31 mouse cellular contexts compared by ENCODE assay signal in genomic region chr12:26086923-26087322, GRCm38 (mm10).
A peak's percentile ranks its signal among the peaks of the same experiment; 100 is the strongest.
DNase-seq lines count a peak whose midpoint lies in the region; ATAC-seq lines count a peak whose summit lies in the region.
"Had no signal": no experiment of that assay in that cellular context is flagged by ENCODE, and none has a peak within 500 bp of the region (broad histone marks: within the 10 kb centered on the region; RNA-seq: fewer than 3 reads in every experiment).

No protein-coding gene starts in this region.

- ATAC-seq in frontal cortex, adult (ENCODE audit: low TSS enrichment), result peak; percentile 38
- ATAC-seq: activated CD4-positive, CD25-positive, alpha-beta regulatory T cell, adult 4 months; hindbrain, embryonic 16.5 days; lung, postnatal 0 days had no signal

- no peaks in the 10 kb centered on the region for H3K9me3 ChIP-seq in hindbrain, embryonic 10.5 days
- H3K9me3 ChIP-seq: embryonic facial prominence, embryonic 12.5 days; kidney, embryonic 15.5 days; limb, embryonic 10.5 days; limb, embryonic 15.5 days; liver, embryonic 13.5 days; megakaryocyte, embryonic 14.5 days; midbrain, embryonic 12.5 days; neural tube, embryonic 12.5 days; stomach, embryonic 15.5 days had no signal

- H3K27me3 ChIP-seq in hindbrain, embryonic 10.5 days (ENCODE audit: insufficient read depth, poor library complexity, severe bottlenecking), result no peaks in the 10 kb centered on the region
- H3K27me3 ChIP-seq: embryonic facial prominence, embryonic 12.5 days; kidney, embryonic 15.5 days; limb, embryonic 15.5 days; liver, embryonic 13.5 days; megakaryocyte, embryonic 14.5 days; midbrain, embryonic 12.5 days; neural tube, embryonic 12.5 days; stomach, embryonic 15.5 days had no signal

- no peaks in the 10 kb centered on the region for H3K36me3 ChIP-seq in hindbrain, embryonic 10.5 days
- H3K36me3 ChIP-seq: embryonic facial prominence, embryonic 12.5 days; kidney, embryonic 15.5 days; limb, embryonic 10.5 days; limb, embryonic 15.5 days; liver, embryonic 13.5 days; midbrain, embryonic 12.5 days; neural tube, embryonic 12.5 days; stomach, embryonic 15.5 days had no signal

- no peak overlapping the region for H3K27ac ChIP-seq in hindbrain, embryonic 10.5 days
- H3K27ac ChIP-seq: embryonic facial prominence, embryonic 12.5 days; kidney, embryonic 15.5 days; limb, embryonic 10.5 days; limb, embryonic 15.5 days; liver, embryonic 13.5 days; midbrain, embryonic 12.5 days; neural tube, embryonic 12.5 days; stomach, embryonic 15.5 days had no signal

- DNase-seq in frontal cortex, postnatal 10 days (ENCODE audit: low spot score in 2 of 2), result no peak
- peak; percentile 75 for DNase-seq in layer of hippocampus, adult 9-11 months
- no peak for DNase-seq in layer of hippocampus, postnatal 36 days
- peak; percentile 49 for DNase-seq in right cerebral cortex, postnatal 25 days
- DNase-seq in right cerebral cortex, postnatal 14 days, result no peak
- DNase-seq in hindbrain, embryonic 10.5 days (ENCODE audit: low spot score), result no peak
- DNase-seq: adrenal gland, adult 2 months; adrenal gland, postnatal 36 days; cerebellum, adult 11 months; cerebellum, adult 9-10 months; embryo, embryonic 11 days; heart, postnatal 14 days; kidney, adult 18-20 months; kidney, postnatal 25 days; liver, embryonic 13.5 days; lung, adult 18-20 months; lung, postnatal 4 days; thymus, postnatal 25 days had no signal

- WGBS in hindbrain, embryonic 10.5 days, result 91% methylated on average over 4 of the region's 4 CpGs

- H3K4me3 ChIP-seq in hindbrain, embryonic 10.5 days, result no peak overlapping the region
- H3K4me3 ChIP-seq: embryonic facial prominence, embryonic 12.5 days; kidney, embryonic 15.5 days; limb, embryonic 10.5 days; limb, embryonic 15.5 days; liver, embryonic 13.5 days; megakaryocyte, embryonic 14.5 days; midbrain, embryonic 12.5 days; myocyte; neural tube, embryonic 12.5 days; stomach, embryonic 15.5 days had no signal

- H3K4me1 ChIP-seq in hindbrain, embryonic 10.5 days (replicated peaks), result no peaks in the 10 kb centered on the region
- H3K4me1 ChIP-seq: embryonic facial prominence, embryonic 12.5 days; kidney, embryonic 15.5 days; limb, embryonic 10.5 days; limb, embryonic 15.5 days; liver, embryonic 13.5 days; megakaryocyte, embryonic 14.5 days; midbrain, embryonic 12.5 days; neural tube, embryonic 12.5 days; stomach, embryonic 15.5 days had no signal

Comparison
In these comparisons a context has a peak if more than half of its experiments do, and no peak if none do; other contexts are left out.
1. DNase-seq: peak in layer of hippocampus, adult 9-11 months (single experiment) and right cerebral cortex, postnatal 25 days (single experiment); none in frontal cortex, postnatal 10 days (0 of 2), layer of hippocampus, postnatal 36 days (0 of 2), right cerebral cortex, postnatal 14 days (single experiment) and hindbrain, embryonic 10.5 days (single experiment).